1 mouse cellular context compared by ENCODE assay signal in the genomic region with DNA sequence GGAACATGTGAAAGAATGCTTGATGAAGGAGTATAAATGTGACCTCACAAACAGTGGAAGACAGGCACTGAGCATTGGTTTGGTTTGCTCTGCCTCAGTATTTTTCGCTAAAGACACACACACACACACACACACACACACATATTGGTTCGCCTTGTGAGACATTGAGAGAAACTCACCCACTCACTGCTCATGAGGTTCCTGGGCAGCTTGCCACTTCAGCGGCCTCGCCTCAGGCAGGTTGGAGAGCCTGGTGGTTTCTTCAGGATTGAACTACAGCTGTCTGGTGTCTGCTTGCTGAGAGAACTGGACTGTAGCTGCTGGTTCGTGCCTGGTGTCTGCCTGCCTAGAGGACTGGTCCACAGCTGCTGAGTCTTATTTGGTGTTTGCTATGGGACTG.
TF ChIP-seq lines count a peak whose summit lies in the region.

No protein-coding gene starts in this region.

TF ChIP-seq in MEL, 35 proteins besides CTCF, POLR2A, EP300 and RAD21:
- no peak for TF ChIP-seq MAZ (IDR thresholded peaks at IDR 0.05; ENCODE audit: low read depth, low read length)
- TF ChIP-seq E2F4 (IDR thresholded peaks at IDR 0.05; ENCODE audit: borderline replicate concordance, low read depth, low read length), result no peak
- TF ChIP-seq UBTF (IDR thresholded peaks at IDR 0.05; ENCODE audit: borderline replicate concordance, insufficient read depth, low read depth, low read length), result no peak
- TF ChIP-seq MYB (IDR thresholded peaks at IDR 0.05; ENCODE audit: low read depth, low read length), result no peak
